Mouse (Mus musculus) intestine, embryonic 15.5 days (tissue): ENCODE results near the gene Atp10b. TPM values are rescaled to one million over a fixed set of nuclear protein-coding genes. Genes with fewer than 3 reads are reported as not detected.

ENCODE experiments used
- ATAC-seq: fragments of 200-750 bp; cut with Nextera tagmentation; 2 replicates; pipeline ENCODE4 v1.8.0; 2017; ENCODE audit warnings: moderate TSS enrichment, moderate library complexity
- H3K27ac ChIP-seq: fragments of 300-500 bp; sonication (generic); 2 replicates; pipeline ENCODE4 v1.5.1; 2015; ENCODE audit warnings: mild to moderate bottlenecking, inconsistent platforms
- H3K27me3 ChIP-seq: fragments of 300-500 bp; sonication (generic); replicated peaks from 2 replicates; pipeline ENCODE4 v1.6.1; 2015; ENCODE audit warnings: inconsistent platforms
- H3K36me3 ChIP-seq: fragments of 300-500 bp; sonication (generic); 2 replicates; pipeline ENCODE4 v1.6.1; 2015; ENCODE audit warnings: inconsistent platforms
- H3K4me1 ChIP-seq: fragments of 300-500 bp; sonication (generic); replicated peaks from 2 replicates; pipeline ENCODE4 v1.6.1; 2015; ENCODE audit warnings: inconsistent platforms
- H3K4me2 ChIP-seq: fragments of 300-500 bp; sonication (generic); replicated peaks from 2 replicates; pipeline ENCODE4 v1.6.1; 2015; ENCODE audit warnings: mild to moderate bottlenecking, inconsistent platforms
- H3K4me3 ChIP-seq: fragments of 300-500 bp; sonication (generic); replicated peaks from 2 replicates; pipeline ENCODE4 v1.5.1; 2015; ENCODE audit warnings: inconsistent platforms
- H3K9ac ChIP-seq: fragments of 300-500 bp; sonication (generic); 2 replicates; pipeline ENCODE4 v1.6.1; 2015; ENCODE audit warnings: inconsistent platforms
- H3K9me3 ChIP-seq: fragments of 300-500 bp; sonication (generic); 2 replicates; pipeline ENCODE4 v1.6.1; 2016; ENCODE audit warnings: inconsistent platforms
- WGBS: fragments of 180-500 bp; shearing (Covaris S2); methylation state at CpG from one replicate; pipeline ENCODE4 v1.1.7; 2015; 5-methylcytosine and 5-hydroxymethylcytosine counted together
- polyA plus RNA-seq: library from polyadenylated mRNA; unstranded; fragments of >200 nt; fragmentation: Nextera tagmentation; extraction: Ambion mirVana; gene quantifications from 2 replicates; pipeline ENCODE4 v1.2.1, GENCODE M21; 2015

Gene Atp10b
- polyA plus RNA-seq, 1 experiment from 2014 or later, result 2.3 TPM

GRCm38 (mm10) chr11:43160188-43160942 lies 10.7 kb downstream of the Atp10b start:
- no peaks in the 10 kb centered on the region for H3K9me3 ChIP-seq
- WGBS, result 50% methylated on average over 9 of the region's 9 CpGs
- ATAC-seq, result peak; percentile 77
- no peaks in the 10 kb centered on the region for H3K4me1 ChIP-seq
- no peak overlapping the region for H3K4me3 ChIP-seq
- H3K9ac ChIP-seq, result no peak overlapping the region
- H3K27me3 ChIP-seq, result no peaks in the 10 kb centered on the region; the same call in 1 of the 2 replicates
- H3K27ac ChIP-seq, result no peak overlapping the region
- H3K4me2 ChIP-seq, result no peak overlapping the region
- no peaks in the 10 kb centered on the region for H3K36me3 ChIP-seq

DNA sequence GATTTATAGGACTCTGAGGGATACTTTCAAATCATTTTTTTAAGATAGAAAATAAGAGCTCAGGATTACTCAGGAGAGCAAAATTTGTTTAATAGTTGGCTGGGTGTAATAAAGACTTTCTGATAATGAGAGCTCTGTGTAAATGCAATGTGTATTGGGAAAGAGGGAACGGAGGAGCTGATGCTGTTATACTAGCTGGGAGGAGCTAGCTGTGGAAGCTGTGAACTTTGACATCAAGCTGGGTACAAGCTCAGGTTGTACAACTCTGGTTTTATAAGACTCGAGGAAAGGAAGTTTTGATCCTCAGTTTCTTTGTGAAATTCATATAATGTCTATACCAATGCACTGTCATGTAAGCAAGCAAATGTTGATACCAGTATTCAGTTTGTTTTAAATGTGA lies 20.9 kb downstream of the Atp10b start:
- 71% methylated on average over 2 of the region's 2 CpGs for WGBS
- H3K4me3 ChIP-seq, result no peak overlapping the region
- no peak overlapping the region for H3K4me2 ChIP-seq
- no peaks in the 10 kb centered on the region for H3K4me1 ChIP-seq
- no peaks in the 10 kb centered on the region for H3K36me3 ChIP-seq
- H3K27ac ChIP-seq, result no peak overlapping the region
- no peak overlapping the region for H3K9ac ChIP-seq
- H3K9me3 ChIP-seq, result no peaks in the 10 kb centered on the region
- H3K27me3 ChIP-seq, result no peaks in the 10 kb centered on the region
- peak; percentile 77 for ATAC-seq

GRCm38 (mm10) chr11:43174359-43175116 lies 24.9 kb downstream of the Atp10b start:
- Histone ChIP-seq H3K27ac (peak overlapping the region; percentile 60; the same call in 1 of the 2 replicates), H3K4me1 (no peaks in the 10 kb centered on the region), H3K9ac (no peak overlapping the region), H3K4me3 (no peak overlapping the region), H3K36me3 (no peaks in the 10 kb centered on the region), H3K27me3 (no peaks in the 10 kb centered on the region), H3K9me3 (no peaks in the 10 kb centered on the region), H3K4me2 (no peak overlapping the region)
- 57% methylated on average over 6 of the region's 6 CpGs for WGBS
- peak; percentile 96 for ATAC-seq

DNA sequence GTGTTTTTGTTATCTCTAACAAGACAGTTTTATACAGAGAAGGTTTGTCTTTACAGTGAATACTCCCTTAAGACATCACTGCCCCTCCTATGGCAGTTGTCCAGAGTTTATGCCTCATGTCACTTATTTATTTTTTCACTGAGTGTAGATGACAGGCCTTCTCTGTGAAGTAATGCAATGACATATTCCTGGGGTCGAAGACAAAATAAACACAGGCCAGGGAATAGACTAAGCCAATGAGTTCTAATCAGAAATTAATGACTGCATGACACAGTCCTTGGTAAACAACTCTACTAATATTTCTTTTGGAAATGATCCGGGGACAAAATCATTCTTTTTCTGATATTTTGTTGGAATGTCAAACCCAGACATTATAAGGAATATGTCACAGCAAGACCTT lies 32.7 kb downstream of the Atp10b start:
- 53% methylated on average over 2 of the region's 2 CpGs for WGBS
- Histone ChIP-seq H3K27ac (no peak overlapping the region), H3K4me3 (no peak overlapping the region), H3K9me3 (no peaks in the 10 kb centered on the region), H3K4me1 (no peaks in the 10 kb centered on the region), H3K36me3 (no peaks in the 10 kb centered on the region), H3K4me2 (no peak overlapping the region), H3K9ac (no peak overlapping the region), H3K27me3 (no peaks in the 10 kb centered on the region)
- no peak for ATAC-seq

- no peak overlapping the region for H3K27ac ChIP-seq
- H3K36me3 ChIP-seq, result no peaks in the 10 kb centered on the region
- no peaks in the 10 kb centered on the region for H3K9me3 ChIP-seq
- H3K9ac ChIP-seq, result no peak overlapping the region
- 67% methylated on average over 1 of the region's 1 CpGs for WGBS
- peak; percentile 56 for ATAC-seq
- no peaks in the 10 kb centered on the region for H3K27me3 ChIP-seq
- H3K4me1 ChIP-seq, result no peaks in the 10 kb centered on the region
- H3K4me2 ChIP-seq, result no peak overlapping the region
- no peak overlapping the region for H3K4me3 ChIP-seq
Observed at GRCm38 (mm10) chr11:43182816-43183215, 33.1 kb downstream of the Atp10b start.

DNA sequence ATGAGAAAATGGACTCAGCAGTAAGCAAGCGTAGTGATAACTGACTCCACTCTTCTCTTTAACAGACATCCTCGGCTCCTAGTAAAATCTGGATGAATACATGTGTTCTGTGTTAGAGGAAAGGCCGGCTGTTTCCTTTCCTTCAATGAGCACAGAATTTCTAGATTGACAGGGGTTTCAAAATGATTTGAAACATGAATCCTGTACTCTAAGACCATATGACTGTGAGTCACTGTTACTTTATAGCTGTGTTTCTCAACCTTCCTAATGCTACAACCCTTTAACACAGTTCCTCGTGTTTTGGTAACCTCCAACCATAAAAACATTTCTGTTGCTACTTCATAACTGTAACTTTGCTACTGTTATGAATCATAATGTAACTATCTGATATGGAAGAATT lies 33.8 kb downstream of the Atp10b start:
- Histone ChIP-seq H3K27me3 (no peaks in the 10 kb centered on the region), H3K9ac (no peak overlapping the region), H3K9me3 (no peaks in the 10 kb centered on the region), H3K36me3 (no peaks in the 10 kb centered on the region), H3K4me3 (no peak overlapping the region), H3K4me1 (no peaks in the 10 kb centered on the region), H3K27ac (no peak overlapping the region), H3K4me2 (no peak overlapping the region)
- peak; percentile 39; the same call in 1 of the 2 replicates for ATAC-seq
- WGBS, result 83% methylated on average over 4 of the region's 4 CpGs

GRCm38 (mm10) chr11:43186291-43186690 lies 36.6 kb downstream of the Atp10b start:
- Histone ChIP-seq H3K27me3 (no peaks in the 10 kb centered on the region), H3K36me3 (no peaks in the 10 kb centered on the region), H3K4me1 (no peaks in the 10 kb centered on the region), H3K9ac (no peak overlapping the region), H3K27ac (no peak overlapping the region), H3K4me2 (no peak overlapping the region), H3K9me3 (no peaks in the 10 kb centered on the region), H3K4me3 (no peak overlapping the region)
- WGBS, result 54% methylated on average over 6 of the region's 6 CpGs
- no peak for ATAC-seq

GRCm38 (mm10) chr11:43189817-43190593 lies 40.3 kb downstream of the Atp10b start:
- no peaks in the 10 kb centered on the region for H3K27me3 ChIP-seq
- no peaks in the 10 kb centered on the region for H3K9me3 ChIP-seq
- no peak overlapping the region for H3K4me2 ChIP-seq
- no peaks in the 10 kb centered on the region for H3K36me3 ChIP-seq
- ATAC-seq, result no peak
- H3K9ac ChIP-seq, result no peak overlapping the region
- no peak overlapping the region for H3K27ac ChIP-seq
- no peak overlapping the region for H3K4me3 ChIP-seq
- 89% methylated on average over 3 of the region's 3 CpGs for WGBS
- no peaks in the 10 kb centered on the region for H3K4me1 ChIP-seq

DNA sequence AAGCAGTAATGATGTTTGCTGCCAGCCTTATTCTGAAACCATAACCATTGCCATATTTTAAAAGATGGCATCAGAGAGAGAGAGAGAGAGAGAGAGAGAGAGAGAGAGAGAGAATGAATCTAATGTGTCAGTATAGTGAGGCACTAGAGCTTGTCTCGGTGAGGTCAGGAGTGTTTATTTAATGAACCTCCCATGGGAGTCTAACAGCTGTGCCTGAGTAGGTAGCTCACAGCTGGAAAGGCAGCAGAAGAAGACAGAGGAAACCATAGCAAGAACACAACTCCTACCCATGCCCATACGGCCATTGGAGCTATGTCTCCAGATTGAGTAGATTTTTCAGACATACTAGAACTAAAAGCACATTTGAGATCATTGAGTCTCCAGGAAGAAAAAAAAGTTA lies 49.1 kb downstream of the Atp10b start:
- H3K4me3 ChIP-seq, result no peak overlapping the region
- ATAC-seq, result no peak
- no peaks in the 10 kb centered on the region for H3K27me3 ChIP-seq
- H3K4me1 ChIP-seq, result no peaks in the 10 kb centered on the region
- 50% methylated on average over 2 of the region's 2 CpGs for WGBS
- H3K27ac ChIP-seq, result no peak overlapping the region
- H3K4me2 ChIP-seq, result no peak overlapping the region
- H3K9ac ChIP-seq, result no peak overlapping the region
- H3K36me3 ChIP-seq, result no peaks in the 10 kb centered on the region
- no peaks in the 10 kb centered on the region for H3K9me3 ChIP-seq

GRCm38 (mm10) chr11:43199358-43199757 lies 49.7 kb downstream of the Atp10b start:
- H3K36me3 ChIP-seq, result no peaks in the 10 kb centered on the region
- no peaks in the 10 kb centered on the region for H3K4me1 ChIP-seq
- no peaks in the 10 kb centered on the region for H3K9me3 ChIP-seq
- H3K9ac ChIP-seq, result no peak overlapping the region
- H3K27ac ChIP-seq, result no peak overlapping the region
- ATAC-seq, result peak; percentile 42
- no peak overlapping the region for H3K4me2 ChIP-seq
- H3K27me3 ChIP-seq, result no peaks in the 10 kb centered on the region
- no peak overlapping the region for H3K4me3 ChIP-seq

- no peaks in the 10 kb centered on the region for H3K9me3 ChIP-seq
- H3K4me2 ChIP-seq, result no peak overlapping the region
- no peaks in the 10 kb centered on the region for H3K36me3 ChIP-seq
- no peak overlapping the region for H3K27ac ChIP-seq
- H3K4me3 ChIP-seq, result no peak overlapping the region
- no peak overlapping the region for H3K9ac ChIP-seq
- ATAC-seq, result peak; percentile 84
- no peaks in the 10 kb centered on the region for H3K4me1 ChIP-seq
- H3K27me3 ChIP-seq, result no peaks in the 10 kb centered on the region
- 95% methylated on average over 2 of the region's 2 CpGs for WGBS
Observed at GRCm38 (mm10) chr11:43200089-43200488, 50.4 kb downstream of the Atp10b start.

DNA sequence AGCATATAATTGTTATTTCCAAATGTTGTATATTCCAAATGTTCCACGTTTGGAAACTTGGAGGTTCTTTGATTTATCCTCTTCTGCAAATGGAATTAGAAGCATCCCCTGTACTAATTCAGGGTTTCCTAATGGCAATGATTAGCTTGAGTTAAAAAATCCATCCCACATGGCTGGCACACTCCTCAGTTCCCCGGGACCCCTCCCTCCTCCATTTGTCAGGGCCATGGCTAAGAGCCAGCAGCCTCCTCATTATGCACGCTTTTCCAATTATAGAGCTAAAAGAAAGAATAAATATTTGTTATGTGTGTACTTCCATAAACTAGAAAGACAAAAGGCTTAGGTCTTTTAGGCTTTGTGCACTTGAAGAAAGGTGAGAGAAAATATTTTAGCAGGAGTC lies 53.9 kb downstream of the Atp10b start:
- no peak overlapping the region for H3K27ac ChIP-seq
- no peak overlapping the region for H3K4me3 ChIP-seq
- ATAC-seq, result no peak
- 68% methylated on average over 3 of the region's 3 CpGs for WGBS
- H3K4me2 ChIP-seq, result no peak overlapping the region
- H3K9me3 ChIP-seq, result no peaks in the 10 kb centered on the region
- no peak overlapping the region for H3K9ac ChIP-seq
- no peaks in the 10 kb centered on the region for H3K4me1 ChIP-seq
- H3K36me3 ChIP-seq, result no peaks in the 10 kb centered on the region
- H3K27me3 ChIP-seq, result no peaks in the 10 kb centered on the region
